Mouse (Mus musculus): ENCODE data around the gene Scp2. TPM values are rescaled to one million over a fixed set of nuclear protein-coding genes. Genes with fewer than 3 reads are reported as not detected.
"Not testable (repeated sequence)": the region's sequence is repeated elsewhere in the genome, so short reads cannot be mapped to it uniquely, and the experiment has no call there.

The Scp2 gene
- polyA plus RNA-seq, 1 experiment from 2014 or later = 209 TPM

- not testable (repeated sequence) for H3K27me3 ChIP-seq (ENCODE audit: control insufficient read depth, insufficient read depth, low read length); H3K9me3 ChIP-seq (ENCODE audit: control insufficient read depth, low read length); H3K4me3 ChIP-seq (ENCODE audit: low read length); H3K4me1 ChIP-seq (ENCODE audit: control insufficient read depth, insufficient read depth, low read length); ATAC-seq (ENCODE audit: low FRiP score, low TSS enrichment); H3K9ac ChIP-seq (ENCODE audit: low read depth, low read length); H3K27ac ChIP-seq (ENCODE audit: low read depth, low read length); H3K4me2 ChIP-seq (replicated peaks; ENCODE audit: low read depth, low read length); H3K36me3 ChIP-seq (ENCODE audit: control insufficient read depth, insufficient read depth, low read length)
- 46% methylated on average over 3 of the region's 3 CpGs for WGBS
These were observed 756 bp upstream of the Scp2 start for GRCm38 (mm10) chr4:108145554-108145953.

- Histone ChIP-seq H3K27ac (ENCODE audit: low read depth, low read length) (no peak overlapping the region), H3K4me1 (ENCODE audit: control insufficient read depth, insufficient read depth, low read length) (no peaks in the 10 kb centered on the region), H3K27me3 (ENCODE audit: control insufficient read depth, insufficient read depth, low read length) (no peaks in the 10 kb centered on the region), H3K9me3 (ENCODE audit: control insufficient read depth, low read length) (no peaks in the 10 kb centered on the region; the same call in 1 of the 2 replicates), H3K4me2 (replicated peaks; ENCODE audit: low read depth, low read length) (no peak overlapping the region), H3K36me3 (ENCODE audit: control insufficient read depth, insufficient read depth, low read length) (no peaks in the 10 kb centered on the region), H3K9ac (ENCODE audit: low read depth, low read length) (no peak overlapping the region), H3K4me3 (ENCODE audit: low read length) (no peak overlapping the region)
- no peak for ATAC-seq (ENCODE audit: low FRiP score, low TSS enrichment)
These were observed 1.0 kb downstream of the Scp2 start for GRCm38 (mm10) chr4:108143778-108144177.

DNA sequence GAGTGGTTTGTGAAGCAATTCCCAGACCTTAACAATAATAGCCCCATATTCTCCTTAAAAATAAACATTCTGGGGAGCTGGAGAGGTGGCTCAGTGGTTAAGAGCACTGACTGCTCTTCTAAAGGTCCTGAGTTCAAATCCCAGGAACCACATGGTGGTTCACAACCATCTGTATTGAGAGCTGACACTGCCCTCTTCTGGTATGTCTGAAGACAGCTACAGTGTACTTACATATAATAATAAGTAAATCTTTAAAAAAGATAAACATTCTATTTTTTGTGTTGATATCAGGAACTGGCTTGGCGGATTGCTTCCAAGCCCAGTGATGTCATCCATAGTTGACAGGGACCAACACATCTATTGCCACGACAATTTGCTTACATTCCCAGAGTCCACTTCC lies 1.6 kb downstream of the Scp2 start:
- not testable (repeated sequence) for H3K27me3 ChIP-seq (ENCODE audit: control insufficient read depth, insufficient read depth, low read length); H3K4me1 ChIP-seq (ENCODE audit: control insufficient read depth, insufficient read depth, low read length); H3K4me3 ChIP-seq (ENCODE audit: low read length); H3K4me2 ChIP-seq (replicated peaks; ENCODE audit: low read depth, low read length); H3K27ac ChIP-seq (ENCODE audit: low read depth, low read length); H3K36me3 ChIP-seq (ENCODE audit: control insufficient read depth, insufficient read depth, low read length); H3K9ac ChIP-seq (ENCODE audit: low read depth, low read length); H3K9me3 ChIP-seq (ENCODE audit: control insufficient read depth, low read length); ATAC-seq (ENCODE audit: low FRiP score, low TSS enrichment)
- WGBS = 98% methylated on average over 2 of the region's 2 CpGs

- no peak for ATAC-seq (ENCODE audit: low FRiP score, low TSS enrichment)
- no peak overlapping the region for H3K9ac ChIP-seq (ENCODE audit: low read depth, low read length)
- no peak overlapping the region for H3K4me3 ChIP-seq (ENCODE audit: low read length)
- WGBS = 87% methylated on average over 5 of the region's 5 CpGs
- H3K27ac ChIP-seq (ENCODE audit: low read depth, low read length) = no peak overlapping the region
- no peaks in the 10 kb centered on the region for H3K9me3 ChIP-seq (ENCODE audit: control insufficient read depth, low read length)
- H3K27me3 ChIP-seq (ENCODE audit: control insufficient read depth, insufficient read depth, low read length) = no peaks in the 10 kb centered on the region
- no peaks in the 10 kb centered on the region for H3K4me1 ChIP-seq (ENCODE audit: control insufficient read depth, insufficient read depth, low read length)
- no peaks in the 10 kb centered on the region for H3K36me3 ChIP-seq (ENCODE audit: control insufficient read depth, insufficient read depth, low read length)
- H3K4me2 ChIP-seq (replicated peaks; ENCODE audit: low read depth, low read length) = no peak overlapping the region
These were observed 7.9 kb downstream of the Scp2 start for GRCm38 (mm10) chr4:108136938-108137337.

DNA sequence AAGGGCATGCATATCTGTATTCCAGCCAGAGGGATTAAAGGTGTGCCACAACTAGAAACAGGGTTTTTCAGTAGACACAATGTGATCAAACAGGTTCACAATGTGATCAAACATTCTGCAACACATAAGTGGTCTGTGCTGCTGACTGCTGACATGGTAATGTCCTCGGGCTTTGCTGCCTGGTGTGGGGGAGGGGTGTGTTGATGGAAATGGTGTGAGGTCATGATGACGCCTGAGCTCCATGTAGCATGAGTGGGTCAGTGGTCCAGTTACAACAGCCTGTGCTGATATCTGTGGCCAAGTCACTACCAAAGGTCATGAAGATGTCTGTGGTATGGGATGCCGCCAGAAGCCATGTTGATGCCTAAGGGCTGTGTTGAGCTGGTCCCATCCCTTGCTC lies 14.3 kb downstream of the Scp2 start:
- Histone ChIP-seq H3K4me2 (replicated peaks; ENCODE audit: low read depth, low read length) (no peak overlapping the region), H3K27ac (ENCODE audit: low read depth, low read length) (no peak overlapping the region), H3K27me3 (ENCODE audit: control insufficient read depth, insufficient read depth, low read length) (no peaks in the 10 kb centered on the region), H3K9me3 (ENCODE audit: control insufficient read depth, low read length) (no peaks in the 10 kb centered on the region), H3K4me1 (ENCODE audit: control insufficient read depth, insufficient read depth, low read length) (no peaks in the 10 kb centered on the region), H3K4me3 (ENCODE audit: low read length) (no peak overlapping the region), H3K36me3 (ENCODE audit: control insufficient read depth, insufficient read depth, low read length) (no peaks in the 10 kb centered on the region), H3K9ac (ENCODE audit: low read depth, low read length) (no peak overlapping the region)
- 84% methylated on average over 3 of the region's 3 CpGs for WGBS
- ATAC-seq (ENCODE audit: low FRiP score, low TSS enrichment) = no peak

DNA sequence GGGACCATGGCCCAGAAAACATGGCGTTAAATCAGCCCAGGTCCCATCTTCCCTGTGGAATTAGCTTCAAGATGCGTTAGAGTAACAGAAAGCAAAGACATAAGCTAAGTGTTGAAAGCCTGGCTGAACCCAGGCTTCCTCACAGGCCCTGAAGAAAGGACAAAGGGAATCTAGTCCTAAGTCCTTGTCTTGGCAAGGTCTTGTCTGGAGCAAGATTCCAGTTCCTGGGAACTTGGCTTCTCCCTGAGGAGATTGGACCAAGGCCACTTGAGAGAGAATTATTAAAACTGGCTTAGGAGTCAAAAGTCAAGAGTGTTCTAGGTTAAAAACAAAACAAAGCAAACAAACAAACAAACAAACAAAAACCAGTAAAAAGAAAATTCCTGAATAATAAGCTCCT lies 16.5 kb downstream of the Scp2 start:
- Histone ChIP-seq H3K9ac (ENCODE audit: low read depth, low read length) (no peak overlapping the region), H3K4me2 (replicated peaks; ENCODE audit: low read depth, low read length) (no peak overlapping the region), H3K4me1 (ENCODE audit: control insufficient read depth, insufficient read depth, low read length) (no peaks in the 10 kb centered on the region), H3K27me3 (ENCODE audit: control insufficient read depth, insufficient read depth, low read length) (no peaks in the 10 kb centered on the region), H3K4me3 (ENCODE audit: low read length) (no peak overlapping the region), H3K9me3 (ENCODE audit: control insufficient read depth, low read length) (no peaks in the 10 kb centered on the region), H3K36me3 (ENCODE audit: control insufficient read depth, insufficient read depth, low read length) (no peaks in the 10 kb centered on the region), H3K27ac (ENCODE audit: low read depth, low read length) (no peak overlapping the region)
- ATAC-seq (ENCODE audit: low FRiP score, low TSS enrichment) = no peak
- 91% methylated on average over 2 of the region's 2 CpGs for WGBS

DNA sequence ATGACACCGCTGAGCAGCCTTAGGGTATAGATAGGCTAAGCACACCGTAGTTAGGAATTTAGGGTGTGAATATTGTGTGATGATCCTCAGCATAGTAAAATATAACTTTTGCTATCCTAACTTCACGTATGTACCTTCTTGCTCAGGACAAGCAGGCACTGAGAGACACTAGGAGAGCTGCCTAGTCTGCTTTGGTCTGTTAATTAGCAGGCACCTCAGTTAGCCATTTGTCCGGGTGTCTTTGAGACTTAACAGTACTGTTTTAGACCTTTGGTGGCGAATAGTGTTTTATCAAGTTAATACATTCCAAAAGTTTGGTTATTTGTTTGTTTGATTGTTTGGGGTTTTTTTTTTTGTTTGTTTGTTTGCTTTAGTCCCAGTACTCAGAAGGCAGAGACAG lies 17.3 kb downstream of the Scp2 start:
- H3K27me3 ChIP-seq (ENCODE audit: control insufficient read depth, insufficient read depth, low read length) = no peaks in the 10 kb centered on the region
- WGBS = 82% methylated on average over 5 of the region's 5 CpGs
- no peak overlapping the region for H3K4me2 ChIP-seq (replicated peaks; ENCODE audit: low read depth, low read length)
- ATAC-seq (ENCODE audit: low FRiP score, low TSS enrichment) = no peak
- no peaks in the 10 kb centered on the region for H3K9me3 ChIP-seq (ENCODE audit: control insufficient read depth, low read length)
- no peaks in the 10 kb centered on the region for H3K4me1 ChIP-seq (ENCODE audit: control insufficient read depth, insufficient read depth, low read length)
- H3K27ac ChIP-seq (ENCODE audit: low read depth, low read length) = no peak overlapping the region
- H3K36me3 ChIP-seq (ENCODE audit: control insufficient read depth, insufficient read depth, low read length) = no peaks in the 10 kb centered on the region
- no peak overlapping the region for H3K4me3 ChIP-seq (ENCODE audit: low read length)
- H3K9ac ChIP-seq (ENCODE audit: low read depth, low read length) = no peak overlapping the region

- H3K9ac ChIP-seq (ENCODE audit: low read depth, low read length) = no peak overlapping the region
- ATAC-seq (ENCODE audit: low FRiP score, low TSS enrichment) = no peak
- WGBS = 86% methylated on average over 4 of the region's 4 CpGs
These were observed 18.5 kb downstream of the Scp2 start for GRCm38 (mm10) chr4:108126260-108126659.

DNA sequence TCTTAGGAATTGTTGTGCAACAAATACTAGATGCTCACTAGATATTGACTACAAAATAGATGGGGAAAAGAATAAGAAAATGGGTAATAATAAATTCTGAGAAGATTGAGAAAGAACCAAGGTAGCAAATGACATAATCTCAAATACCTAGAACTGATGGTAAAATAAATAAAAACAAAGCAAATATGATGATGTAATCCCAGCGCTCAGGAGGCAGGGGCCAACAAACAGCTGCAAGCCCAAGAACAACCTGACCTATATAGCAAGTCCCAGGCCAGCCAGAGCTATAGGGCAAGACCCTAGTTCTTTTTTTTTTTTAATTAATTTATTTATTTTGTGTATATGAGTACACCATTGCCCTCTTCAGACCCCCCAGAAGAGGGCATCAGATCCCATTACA lies 20.7 kb downstream of the Scp2 start:
- Histone ChIP-seq H3K27me3 (ENCODE audit: control insufficient read depth, insufficient read depth, low read length) (no peaks in the 10 kb centered on the region), H3K9ac (ENCODE audit: low read depth, low read length) (no peak overlapping the region), H3K4me2 (replicated peaks; ENCODE audit: low read depth, low read length) (no peak overlapping the region), H3K4me3 (ENCODE audit: low read length) (no peak overlapping the region), H3K9me3 (ENCODE audit: control insufficient read depth, low read length) (no peaks in the 10 kb centered on the region), H3K27ac (ENCODE audit: low read depth, low read length) (no peak overlapping the region), H3K36me3 (ENCODE audit: control insufficient read depth, insufficient read depth, low read length) (no peaks in the 10 kb centered on the region), H3K4me1 (ENCODE audit: control insufficient read depth, insufficient read depth, low read length) (no peaks in the 10 kb centered on the region)
- ATAC-seq (ENCODE audit: low FRiP score, low TSS enrichment) = no peak
- 100% methylated on average over 1 of the region's 1 CpGs for WGBS

More at GRCm38 (mm10) chr4:108126260-108126659, 18.5 kb downstream of the Scp2 start:
- Histone ChIP-seq H3K27ac (ENCODE audit: low read depth, low read length) (no peak overlapping the region), H3K27me3 (ENCODE audit: control insufficient read depth, insufficient read depth, low read length) (no peaks in the 10 kb centered on the region), H3K4me1 (ENCODE audit: control insufficient read depth, insufficient read depth, low read length) (no peaks in the 10 kb centered on the region), H3K4me3 (ENCODE audit: low read length) (no peak overlapping the region), H3K4me2 (replicated peaks; ENCODE audit: low read depth, low read length) (no peak overlapping the region), H3K36me3 (ENCODE audit: control insufficient read depth, insufficient read depth, low read length) (no peaks in the 10 kb centered on the region), H3K9me3 (ENCODE audit: control insufficient read depth, low read length) (no peaks in the 10 kb centered on the region)
